Mouse (Mus musculus) cerebellum, adult 8-10 months (tissue): Measurements from ENCODE around the gene Caly.

Experiments
- DNase-seq: peaks from one replicate; pipeline ENCODE4 v3.0.0; 2022

Gene Caly

DNA sequence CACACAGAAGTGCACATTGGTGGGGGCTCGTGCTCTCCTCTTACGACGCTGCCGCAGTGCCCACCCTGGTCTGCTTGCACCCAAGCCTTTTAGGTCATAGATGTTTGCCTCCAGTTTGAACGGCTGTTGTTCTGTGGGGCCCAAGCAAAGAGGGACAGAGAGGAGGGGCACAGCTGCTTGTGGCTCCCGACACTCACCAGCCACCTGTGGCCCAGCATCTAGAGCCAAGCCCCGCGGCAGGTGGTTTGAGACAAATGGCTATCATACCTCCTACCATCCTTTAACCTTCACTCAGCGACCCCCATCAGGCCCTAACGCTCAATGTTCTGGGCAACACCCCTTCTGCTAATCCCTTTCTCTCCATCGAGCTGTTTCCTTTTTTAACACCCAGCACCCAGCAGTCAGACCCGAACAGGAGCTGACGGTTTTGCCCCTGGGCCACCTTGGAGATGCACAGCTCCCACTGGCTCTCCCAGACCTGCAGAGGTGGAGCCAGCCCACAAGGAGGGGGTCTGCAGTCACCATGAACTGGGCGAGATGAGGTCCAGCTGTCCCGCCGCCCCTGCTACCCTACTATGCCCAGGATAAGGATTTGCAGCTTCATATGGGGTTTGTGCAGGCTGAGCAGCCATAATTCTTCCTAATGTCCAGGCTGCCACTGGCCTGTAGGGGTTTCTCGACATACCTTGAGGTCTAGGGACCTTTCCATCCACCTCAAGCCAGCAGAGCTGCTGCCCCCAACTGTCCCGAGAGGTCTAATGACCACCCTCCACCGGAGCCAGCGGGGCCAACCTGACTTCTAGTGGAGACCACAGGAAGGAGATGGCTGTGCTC, 723 bp downstream of the Caly start:
- peak; percentile 58 for DNase-seq

DNA sequence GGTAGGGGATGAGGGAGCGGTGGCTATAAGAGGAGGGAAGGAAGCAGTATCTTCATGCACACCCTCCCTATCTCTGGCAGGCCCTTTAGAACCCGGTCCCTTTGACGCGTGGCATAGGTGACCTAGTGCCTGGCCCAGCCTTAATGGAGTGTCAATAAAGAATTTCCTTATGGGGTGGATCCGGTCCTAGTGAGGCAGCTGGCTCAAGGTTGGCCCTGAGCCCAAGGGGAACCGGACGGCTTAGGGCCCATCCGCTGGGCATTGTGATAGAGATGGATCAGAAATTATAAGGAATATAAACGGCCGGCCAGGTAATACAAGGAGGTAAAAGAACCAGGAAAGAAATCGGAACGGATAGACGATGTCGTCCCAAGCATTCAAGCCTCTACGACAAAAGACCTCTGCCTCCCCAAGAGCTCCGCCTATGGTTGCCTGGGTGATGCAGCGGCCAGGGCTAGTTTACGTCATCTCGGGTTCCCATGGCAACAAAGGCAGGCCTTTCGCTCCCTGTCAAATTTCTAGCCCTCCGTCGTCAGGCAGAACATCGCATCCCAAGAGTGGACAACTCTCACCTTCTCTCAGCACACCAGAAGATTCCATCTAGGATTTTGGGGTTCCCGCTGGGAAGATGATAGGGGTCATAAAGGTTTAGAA, 1.7 kb downstream of the Caly start:
- DNase-seq: peak; percentile 93

DNA sequence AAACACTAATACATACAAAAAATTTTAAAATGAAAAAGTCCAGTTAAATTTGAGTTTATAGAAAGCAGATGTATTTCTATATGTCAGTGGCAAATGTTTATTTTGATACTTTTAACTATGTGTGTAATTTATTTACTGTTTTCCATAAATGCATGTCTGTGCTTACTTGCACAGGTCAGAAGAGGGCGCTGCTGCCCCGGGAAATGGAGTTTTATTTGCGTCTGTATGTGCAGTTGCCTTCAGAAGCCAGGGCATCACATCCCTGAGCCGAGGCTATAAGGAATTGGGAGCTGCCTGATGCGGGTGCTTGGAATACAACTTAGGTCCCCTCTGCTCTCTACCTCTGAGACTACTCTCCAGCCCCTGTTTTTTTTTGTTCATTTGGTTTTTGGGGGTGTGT, 3.6 kb downstream of the Caly start:
- peak; percentile 81 for DNase-seq

DNA sequence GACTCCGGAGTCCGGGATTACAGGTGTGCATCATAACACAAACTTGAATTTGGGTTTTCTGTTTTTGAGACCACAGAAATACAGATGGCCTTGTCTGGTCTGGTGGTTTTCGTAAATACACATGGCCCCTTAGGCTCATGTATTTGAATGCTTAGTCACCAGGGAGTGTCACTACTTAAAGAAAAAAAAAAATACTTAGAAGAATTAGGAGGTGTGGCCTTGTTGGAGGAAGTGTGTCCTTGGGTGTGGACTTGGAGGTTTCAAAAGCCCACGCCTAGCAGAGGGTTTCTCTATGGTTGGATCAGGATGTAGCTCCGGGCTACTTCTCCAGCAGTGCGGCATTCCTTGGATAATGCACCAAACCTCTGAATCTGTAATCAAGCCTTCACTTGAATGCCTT, 4.7 kb downstream of the Caly start:
- DNase-seq: no peak

DNA sequence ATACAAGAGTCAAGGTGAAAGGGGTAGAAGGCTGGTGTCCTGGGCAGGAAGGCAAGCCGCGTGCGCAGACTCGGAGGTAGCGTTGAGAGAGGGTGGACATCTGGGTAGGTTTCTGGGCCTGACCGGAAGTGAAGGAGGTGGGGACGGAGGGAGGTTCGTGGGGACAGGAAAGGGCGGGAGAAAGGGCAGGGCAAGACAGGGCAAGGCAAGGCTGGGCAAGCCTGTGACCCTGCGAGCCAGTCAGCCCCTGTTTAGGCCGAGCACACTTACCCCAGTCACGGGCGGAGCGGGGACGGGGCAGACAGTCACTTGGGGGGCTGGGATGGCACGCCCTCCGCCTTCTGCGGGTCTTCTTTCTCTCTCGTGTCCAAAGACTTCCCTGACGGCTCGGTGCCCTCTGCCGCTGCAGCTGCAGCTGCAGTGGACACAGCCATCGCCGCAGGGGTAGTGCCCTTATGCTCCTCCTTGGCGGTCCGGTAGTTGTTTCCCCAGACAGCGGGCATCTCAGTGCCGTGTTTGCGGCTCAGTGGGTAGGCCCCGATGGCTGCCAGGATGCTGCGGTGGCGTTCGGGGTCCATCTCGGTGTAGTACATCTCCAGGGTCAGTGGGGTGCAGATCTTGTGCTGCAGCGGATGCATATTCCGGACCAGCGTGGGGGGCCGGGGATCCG, 12.2 kb downstream of the Caly start:
- DNase-seq: no peak

DNA sequence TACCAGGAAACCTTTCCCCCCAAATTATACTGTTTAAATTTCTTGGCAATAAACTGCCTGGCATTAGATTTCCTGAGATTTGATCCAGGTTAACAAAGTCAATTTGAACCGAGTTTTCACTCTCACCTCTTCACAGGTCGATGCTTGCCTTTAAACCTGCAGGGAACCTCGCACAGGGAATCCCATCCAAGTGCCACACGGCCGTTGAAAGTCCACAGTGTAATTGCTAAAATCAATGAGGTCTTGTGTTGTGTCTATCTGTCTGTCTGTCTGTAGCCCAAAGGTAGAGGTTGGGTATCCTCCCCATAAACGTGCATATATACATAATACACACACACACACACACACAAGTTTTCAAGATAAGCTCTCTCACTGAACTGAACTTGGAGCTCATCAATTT, 15.0 kb downstream of the Caly start:
- DNase-seq: no peak

DNA sequence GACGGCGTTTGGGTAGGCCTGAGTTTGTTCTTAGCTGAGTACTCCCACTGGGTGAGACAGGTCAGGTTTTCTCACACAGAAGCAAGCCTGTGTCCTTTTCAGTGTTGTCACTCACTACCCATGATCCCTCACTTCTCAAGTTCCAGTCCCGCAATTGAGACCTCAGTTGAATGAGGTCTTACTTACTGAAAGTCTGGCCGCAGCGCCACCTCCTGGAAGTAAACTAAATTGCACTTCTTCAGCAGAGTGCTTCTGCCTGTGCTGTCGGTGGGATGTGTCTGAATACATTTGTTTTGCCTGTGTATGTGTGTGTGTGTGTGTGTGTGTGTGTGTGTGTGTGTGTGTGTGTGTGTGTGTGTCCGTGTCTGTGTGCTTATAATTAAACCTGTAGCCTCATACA, 19.3 kb downstream of the Caly start:
- peak; percentile 64 for DNase-seq

DNA sequence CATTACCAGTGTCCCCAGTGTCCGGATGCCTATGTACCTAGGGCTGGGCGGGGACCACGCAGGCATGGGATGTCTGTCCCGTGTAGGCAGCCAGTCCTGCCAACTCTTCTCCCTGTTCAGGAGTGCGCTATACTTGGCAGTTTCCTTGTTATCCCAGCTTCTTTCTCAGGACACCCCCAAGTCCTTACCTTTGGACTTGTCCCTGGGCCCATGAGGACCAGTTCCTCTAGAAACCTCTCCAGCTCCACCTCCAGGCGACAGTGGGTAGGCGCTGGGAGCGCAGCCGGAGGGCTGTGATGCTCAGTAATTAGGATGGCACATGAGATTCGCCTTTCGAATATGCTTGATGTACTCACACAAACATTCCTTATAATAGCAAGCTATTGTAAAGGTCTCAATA, 20.0 kb downstream of the Caly start:
- DNase-seq: no peak

DNA sequence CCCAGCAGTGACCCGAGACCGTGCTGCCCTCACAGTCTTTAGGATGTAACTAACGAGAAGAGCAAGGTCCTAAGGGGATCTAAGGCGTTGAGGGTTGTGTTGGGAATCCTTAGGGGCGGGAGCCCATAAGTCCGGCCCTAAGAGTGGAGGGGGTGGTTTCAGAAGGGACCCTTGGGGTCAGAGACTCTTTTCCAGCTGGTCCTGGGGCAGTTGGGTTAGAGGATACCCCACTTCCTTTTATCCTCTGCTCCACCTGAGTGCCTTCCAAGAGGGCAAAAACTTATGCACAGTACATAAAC, 20.6 kb downstream of the Caly start:
- DNase-seq: no peak

DNA sequence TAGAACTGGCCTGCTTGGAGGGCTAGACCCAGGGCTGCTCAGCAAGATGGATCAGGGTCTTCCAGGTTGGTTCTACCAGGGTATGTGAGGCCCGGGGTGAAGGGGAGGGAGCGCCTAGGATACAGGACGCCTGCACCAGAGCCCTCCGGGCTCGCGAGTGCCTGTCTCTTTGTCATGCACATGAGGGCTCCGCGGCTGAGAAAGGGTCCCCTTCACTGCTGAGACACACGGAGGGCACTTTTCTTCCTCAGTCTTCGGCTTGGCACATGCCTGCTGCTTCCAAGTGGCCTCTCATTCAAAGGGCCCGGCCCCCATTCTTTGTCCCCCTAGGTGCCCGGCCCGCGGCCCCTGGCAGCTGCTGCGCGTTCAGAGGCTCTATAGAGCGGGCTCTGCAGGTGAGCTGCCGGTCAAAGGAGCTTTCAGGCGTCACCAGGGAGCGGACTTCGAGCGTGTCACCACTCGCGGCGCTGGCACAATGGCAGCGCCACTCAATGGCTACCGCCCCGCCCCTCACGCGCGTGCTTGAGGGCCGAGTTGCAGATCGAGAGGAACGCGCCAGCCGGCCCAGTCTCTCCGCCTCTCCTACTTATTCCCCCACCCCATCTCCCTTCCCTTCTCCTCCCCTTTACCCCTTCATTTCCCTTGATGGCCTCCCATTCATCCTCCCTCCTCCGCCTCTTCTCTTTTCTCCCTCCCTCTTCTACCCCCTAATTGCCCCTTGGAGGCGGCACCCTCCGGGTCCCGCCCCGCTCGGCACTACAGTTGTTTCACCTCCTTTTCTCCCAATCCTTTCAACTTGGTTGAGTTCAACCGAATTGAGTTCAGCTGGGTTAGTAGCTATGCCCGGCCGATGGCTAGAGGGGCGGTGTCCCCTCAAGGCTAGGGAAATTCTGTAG, 21.2 kb downstream of the Caly start:
- no peak for DNase-seq

DNA sequence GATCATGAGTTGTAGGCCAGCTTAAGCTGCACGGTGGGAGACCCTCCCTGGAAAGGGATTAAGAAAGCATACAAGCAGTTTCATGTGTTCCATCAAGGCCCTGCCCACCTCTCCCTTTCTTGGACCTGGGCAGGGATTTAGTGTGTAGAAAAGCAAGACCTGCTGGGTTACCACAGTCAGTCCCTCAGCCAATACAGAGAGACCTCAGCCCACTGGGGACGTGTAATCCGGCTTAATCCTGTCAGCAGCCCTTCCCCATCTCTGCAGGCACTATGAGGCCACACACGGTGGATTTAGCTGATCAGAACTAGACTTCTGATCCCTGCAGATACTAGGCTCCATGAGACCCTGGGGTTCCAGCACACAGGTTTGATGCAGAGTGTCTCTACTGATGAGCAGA, 22.7 kb downstream of the Caly start:
- no peak for DNase-seq

DNA sequence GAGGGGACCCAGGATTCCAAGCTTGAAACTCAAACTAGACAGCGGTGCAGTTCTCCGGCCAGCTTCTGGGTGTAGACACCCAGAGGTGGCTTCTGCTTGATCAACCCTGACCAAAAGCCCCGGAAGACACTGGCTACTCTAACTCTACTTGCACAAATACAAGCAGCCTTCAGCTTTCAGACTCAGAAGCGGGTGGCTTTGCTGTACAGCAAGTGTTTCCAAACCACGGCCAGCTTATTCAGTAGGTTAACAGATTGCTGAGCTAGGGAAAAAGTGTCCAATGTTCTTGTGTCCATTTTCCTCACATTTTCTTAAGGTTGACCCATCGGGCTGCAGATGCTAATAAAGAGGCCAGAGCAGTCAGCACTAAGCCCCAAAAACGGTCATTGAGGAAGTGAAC, 23.8 kb downstream of the Caly start:
- DNase-seq: no peak

DNA sequence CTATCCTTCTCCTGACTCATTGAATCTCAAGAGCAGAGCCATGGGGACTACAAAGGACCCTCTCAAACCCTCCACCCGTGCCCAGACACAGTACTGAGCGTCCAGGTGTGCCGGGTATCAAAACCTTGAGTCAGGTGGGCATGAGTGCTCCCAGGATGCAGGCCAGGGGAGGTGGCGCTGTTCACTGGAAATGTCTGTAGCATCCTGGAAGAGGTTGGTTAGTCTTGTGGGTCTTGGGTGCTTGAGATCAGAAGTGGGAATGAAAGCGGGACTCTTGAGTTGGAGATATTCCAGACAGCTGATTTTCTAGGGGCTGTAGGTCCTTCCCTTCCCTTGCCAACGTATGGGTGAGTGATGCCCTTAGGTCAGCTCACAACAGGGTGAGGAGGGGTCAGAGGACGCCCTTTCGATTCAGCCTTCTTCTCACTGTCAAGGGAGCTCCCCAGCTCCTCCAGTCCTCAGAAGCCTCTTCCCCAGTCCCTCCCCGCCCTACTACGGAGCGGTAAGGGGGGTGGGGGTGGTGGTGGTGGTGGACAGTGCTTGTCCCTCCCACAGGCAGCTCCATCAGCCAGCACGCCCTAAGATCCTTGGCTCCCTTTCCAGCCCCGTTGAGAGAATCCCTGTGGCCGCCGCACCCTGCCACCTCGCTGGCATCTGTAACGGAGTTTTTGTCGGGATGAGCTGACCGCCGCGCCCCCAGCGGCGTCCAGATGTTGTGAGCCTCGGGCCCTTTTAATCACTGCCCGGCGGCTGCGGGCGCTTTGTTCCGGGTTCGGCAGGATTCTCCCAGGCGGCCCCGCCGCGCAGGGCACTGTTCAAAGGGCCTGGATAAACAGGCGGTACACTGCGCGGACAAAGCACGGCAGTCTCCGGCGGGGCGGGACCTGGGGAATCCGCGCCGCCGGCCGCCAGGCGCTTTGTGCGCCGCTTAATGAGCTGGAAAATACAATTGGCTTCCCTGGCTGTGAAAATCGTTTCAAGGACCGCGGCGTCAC, 24.6 kb downstream of the Caly start:
- DNase-seq: no peak

DNA sequence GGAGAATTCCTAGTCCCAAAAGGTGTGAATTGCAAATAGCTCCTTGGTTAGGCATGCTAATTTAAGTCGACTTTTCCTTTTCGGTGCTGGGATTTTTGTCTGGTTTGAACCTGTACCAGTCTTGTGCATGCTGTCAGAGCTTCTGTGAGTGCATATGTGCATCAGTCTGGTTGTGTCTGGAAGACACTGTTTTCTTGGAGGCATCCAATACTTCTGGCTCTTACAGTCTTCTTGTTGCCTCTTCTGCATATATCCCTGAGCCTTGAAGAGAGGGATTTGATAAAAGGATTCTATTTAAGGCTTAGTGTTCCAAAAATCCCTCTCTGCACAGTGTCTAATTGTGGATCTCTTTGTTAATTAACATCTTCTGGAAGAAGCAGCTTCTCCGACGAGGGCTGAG, 28.2 kb downstream of the Caly start:
- no peak for DNase-seq

DNA sequence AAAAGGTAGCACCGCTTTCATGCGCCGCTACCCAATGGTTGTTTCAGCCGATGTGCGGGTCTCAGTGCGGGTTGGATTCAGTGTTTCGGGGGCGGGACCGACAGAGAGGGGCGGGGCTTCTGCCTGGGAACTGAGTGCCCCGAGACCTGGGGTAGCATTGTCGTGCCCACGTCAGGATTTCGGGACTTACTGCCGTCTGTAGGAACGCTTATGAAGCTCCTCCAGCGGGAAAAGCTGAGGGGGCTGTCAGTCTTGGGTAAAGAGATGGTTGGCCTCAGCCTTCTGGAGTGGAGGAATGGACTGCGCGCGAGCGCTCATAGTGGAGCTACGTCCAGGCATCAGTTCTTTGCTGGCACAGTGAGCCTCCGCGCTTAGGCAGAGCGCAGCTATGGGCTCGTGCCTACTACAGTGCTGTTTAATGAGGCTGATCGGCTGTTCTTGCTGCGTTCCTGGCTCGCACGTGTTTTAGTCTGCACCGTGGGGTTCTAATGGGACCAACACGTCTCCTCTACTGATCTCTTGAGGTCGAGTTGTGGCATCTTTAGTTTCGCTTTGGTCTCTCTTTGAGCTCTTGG, 33.1 kb downstream of the Caly start:
- DNase-seq: no peak

DNA sequence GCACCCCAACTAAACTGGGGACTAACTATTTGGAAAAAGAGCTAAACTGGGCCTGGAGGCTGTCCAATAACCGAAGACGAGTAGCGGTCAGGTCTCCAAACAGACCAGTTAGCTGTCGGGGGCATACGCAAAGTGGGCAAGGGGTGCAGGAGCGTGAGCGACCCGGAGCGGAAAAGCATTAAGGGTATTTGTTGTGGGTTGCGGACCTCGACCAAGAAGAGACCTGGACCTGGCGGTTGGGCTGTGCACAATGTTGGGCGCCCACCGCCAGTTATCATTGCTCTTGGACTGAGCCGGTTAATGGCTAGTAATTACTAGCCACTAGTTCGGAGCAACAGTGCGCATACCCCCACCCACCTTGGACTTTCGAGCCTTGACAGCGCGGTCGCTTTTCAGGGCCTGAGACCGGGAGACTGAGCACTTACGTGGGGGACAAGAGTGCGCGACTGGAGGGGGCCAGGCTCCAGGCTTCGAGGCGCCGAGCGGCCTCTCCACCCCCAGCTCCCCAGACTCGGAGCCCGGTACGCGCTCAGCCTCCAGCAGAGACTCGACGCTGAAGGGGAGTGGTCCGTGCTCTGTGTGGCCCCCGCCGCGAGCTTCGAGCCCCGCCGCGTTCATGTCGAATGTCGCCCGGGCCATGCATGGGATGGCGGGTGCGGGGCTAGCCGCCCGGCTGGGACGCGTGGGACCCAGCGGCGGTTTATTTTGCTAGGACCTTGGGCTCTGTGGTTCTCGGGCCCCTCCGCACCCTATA, 33.8 kb downstream of the Caly start, which contains the start of gene Msx3:
Gene Msx3 (minus strand): TSS at position 729 of the 754 bp plus-strand sequence.
- no peak for DNase-seq

DNA sequence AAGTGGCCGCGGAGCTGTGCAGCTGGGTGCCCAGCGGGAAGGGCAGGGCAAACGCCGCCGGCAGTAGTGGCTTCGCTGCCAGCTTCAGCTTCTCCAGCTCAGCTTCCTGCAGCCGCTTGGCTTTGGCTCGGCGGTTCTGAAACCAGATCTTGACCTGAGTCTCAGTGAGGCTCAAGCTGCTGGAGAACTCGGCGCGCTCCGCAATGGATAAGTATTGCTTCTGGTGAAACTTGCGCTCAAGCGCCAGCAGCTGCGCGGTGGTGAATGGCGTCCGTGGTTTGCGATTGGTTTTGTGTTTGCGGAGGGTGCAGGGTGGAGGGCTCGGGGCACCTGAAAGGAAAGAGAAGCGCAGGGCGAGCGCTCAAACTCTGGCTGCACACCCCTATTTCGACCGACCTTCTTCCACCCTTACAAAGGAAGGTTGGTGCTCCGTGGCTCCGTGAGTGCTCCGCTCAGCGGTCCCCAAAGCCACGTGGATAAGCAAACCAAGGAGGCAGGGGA, 34.5 kb downstream of the Caly start:
- no peak for DNase-seq

DNA sequence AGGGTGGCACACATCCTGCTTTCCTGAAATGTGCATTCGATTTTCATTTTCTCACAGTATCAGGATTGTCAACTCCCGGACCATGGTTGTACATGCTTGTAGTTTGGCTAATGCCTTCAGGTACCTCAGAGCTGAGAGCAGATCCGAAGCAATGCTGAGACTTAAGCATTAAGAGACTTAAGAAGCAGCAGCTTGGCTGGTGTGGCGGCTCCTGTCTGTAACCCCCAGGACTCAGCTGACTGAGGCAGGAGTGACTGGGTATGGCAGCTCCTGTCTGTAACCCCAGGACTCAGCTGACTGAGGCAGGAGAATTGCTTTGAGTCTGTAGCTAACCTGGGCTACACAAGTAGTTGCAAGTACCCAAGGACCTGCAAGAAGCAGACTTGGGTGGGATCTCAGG, 36.8 kb downstream of the Caly start:
- DNase-seq: no peak

DNA sequence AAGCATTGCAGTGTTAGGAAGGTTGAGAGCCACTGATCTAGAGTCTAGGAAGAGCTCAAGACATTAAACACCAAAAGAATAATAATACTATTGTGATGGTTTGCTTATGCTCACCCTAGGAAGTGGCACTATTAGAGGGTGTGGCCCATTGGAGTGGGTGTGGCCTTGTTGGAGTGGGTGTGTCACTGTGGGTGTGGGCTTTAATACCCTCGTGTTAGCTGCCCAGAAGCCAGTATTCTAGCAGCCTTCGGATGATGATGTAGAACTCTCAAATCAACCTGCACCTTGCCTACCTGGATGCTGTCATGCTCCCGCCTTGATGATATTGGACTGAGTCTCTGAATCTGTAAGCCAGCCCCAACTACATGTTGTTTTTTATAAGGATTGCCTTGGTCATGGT, 39.6 kb downstream of the Caly start:
- no peak for DNase-seq

DNA sequence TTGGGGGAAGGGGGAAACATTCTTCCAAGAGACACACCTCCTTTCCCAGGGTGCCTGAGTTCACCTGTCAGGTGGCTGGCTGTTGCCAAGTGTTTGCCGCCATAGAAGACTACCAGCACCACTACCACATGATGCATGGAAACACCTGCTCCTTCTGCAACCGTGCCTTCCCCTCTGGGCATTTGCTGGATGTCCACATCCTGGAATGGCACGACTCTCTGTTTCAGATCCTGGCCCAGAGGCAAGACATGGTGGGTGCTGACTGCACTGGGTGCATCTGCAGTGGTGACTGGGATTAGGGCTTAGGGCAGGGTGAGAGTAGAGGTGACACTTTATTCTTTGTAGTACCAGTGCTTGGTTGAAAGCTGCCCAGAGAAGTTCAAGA, 45.2 kb downstream of the Caly start:
- DNase-seq: no peak
